Mouse (Mus musculus): ENCODE measurements around the gene Wdr61.

DNA sequence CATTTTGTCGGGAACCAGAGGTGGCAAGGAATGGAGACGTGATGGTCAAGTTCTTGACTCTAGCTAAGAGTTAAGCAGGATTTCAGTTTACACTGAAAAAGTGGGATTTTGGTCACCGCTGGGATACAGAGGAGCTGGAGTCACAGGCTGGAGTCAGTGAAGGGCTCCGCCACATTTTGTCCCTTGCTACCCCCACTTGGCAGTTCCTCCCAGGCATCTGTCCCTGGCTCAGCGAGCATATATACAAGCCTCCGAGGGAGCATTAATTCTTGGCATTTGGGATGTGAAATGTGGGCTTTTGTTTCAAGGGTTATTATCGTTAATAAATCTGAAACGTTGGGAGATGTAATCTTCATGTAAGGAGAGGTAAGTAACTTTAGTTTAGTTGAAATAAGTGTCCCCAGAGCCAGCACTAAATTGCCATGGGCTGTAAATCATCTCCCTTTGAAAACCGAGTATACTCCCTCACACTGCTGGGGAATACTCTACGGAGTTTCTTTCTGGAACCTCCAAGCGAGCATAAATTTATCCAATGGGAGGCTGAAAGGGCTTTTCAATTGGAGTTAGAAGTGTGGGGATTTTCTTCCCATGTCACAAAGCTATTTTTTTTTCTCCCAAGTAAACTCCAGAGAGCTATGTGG, 35.9 kb upstream of the Wdr61 start:
- TF ChIP-seq CTCF (IDR thresholded peaks at IDR 0.05; ENCODE audit: low read depth) (no peak), EP300 (IDR thresholded peaks at IDR 0.05; ENCODE audit: low read depth) (no peak)

Measured in liver, embryonic 14.5 days (tissue).